Mouse (Mus musculus) myocyte (in vitro differentiated cells): ENCODE measurements around the gene Vstm4.

ENCODE experiments used
- MYOD1 ChIP-seq, 3 experiments: IDR thresholded peaks; one replicate each; pipeline ENCODE4 v1.6.1; 2011; ENCODE audit warnings: control low read depth in 2 of 3, low read depth in 2 of 3, mild to moderate bottlenecking in 2 of 3, moderate library complexity in 1 of 3; ENCODE audit not compliant: insufficient read length in 2 of 3, control insufficient read depth in 1 of 3
- POLR2AphosphoS2 ChIP-seq: IDR thresholded peaks from one replicate; pipeline ENCODE4 v1.6.1; 2011; ENCODE audit warnings: low read depth, control low read depth; ENCODE audit not compliant: insufficient read length
- TCF12 ChIP-seq: IDR thresholded peaks from one replicate; pipeline ENCODE4 v1.6.1; 2011; ENCODE audit warnings: mild to moderate bottlenecking, control low read depth; ENCODE audit not compliant: poor library complexity, insufficient read depth, severe bottlenecking

GRCm38 (mm10) chr14:32836191-32836590 lies 20.4 kb upstream of the Vstm4 start:
- TF ChIP-seq TCF12 (no peak), MYOD1 (IDR thresholded peaks at IDR 0.05; ENCODE audit: control insufficient read depth in 1 of 3, insufficient read length in 2 of 3, low read depth in 2 of 3) (no peak), POLR2AphosphoS2 (no peak)
